Mouse (Mus musculus) brain, embryonic 14.5 days (tissue): ENCODE measurements at regions not wholly inside any gene's neighbourhood (a gene's known extent, or its start where the extent isn't known, plus 50 kb on each side); places are given as distances from the start of the nearest gene placed in this dataset.

Experiments
- CTCF ChIP-seq: fragments of 200-500 bp; IDR thresholded peaks from 2 replicates; pipeline ENCODE4 v1.5.1; 2012; ENCODE audit warnings: inconsistent platforms, mild to moderate bottlenecking, moderate library complexity, borderline replicate concordance; ENCODE audit not compliant: insufficient read depth, insufficient read length; ENCODE audit errors: extremely low read depth
- POLR2A ChIP-seq: fragments of 200-500 bp; IDR thresholded peaks from 2 replicates; pipeline ENCODE4 v1.6.1; 2012; ENCODE audit warnings: mild to moderate bottlenecking, inconsistent platforms, borderline replicate concordance; ENCODE audit not compliant: poor library complexity, insufficient read depth, insufficient read length, severe bottlenecking; ENCODE audit errors: extremely low read depth

DNA sequence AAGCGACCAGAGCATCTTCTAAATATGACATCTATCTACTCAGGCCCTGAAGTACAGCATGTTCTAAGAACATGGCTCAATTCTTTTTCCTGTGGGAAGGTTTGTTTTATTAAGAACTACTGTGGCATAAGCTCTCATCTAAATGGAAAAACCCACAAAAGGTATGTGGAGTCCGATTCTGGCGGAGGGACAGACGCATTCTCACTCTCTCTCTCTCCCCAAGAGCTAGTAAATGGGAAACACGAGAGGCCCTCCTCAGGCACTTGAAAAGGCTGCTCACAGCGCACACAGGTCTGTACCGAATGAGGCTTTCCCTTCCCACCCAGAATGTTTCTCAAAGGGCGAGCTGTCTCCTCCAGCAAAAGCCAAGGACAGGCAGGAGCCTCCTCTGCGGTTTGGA, 112.1 kb upstream of the Klf14 start:
- TF ChIP-seq CTCF (no peak), POLR2A (no peak)
